Mouse (Mus musculus) left cerebral cortex, postnatal 36 days (tissue): ENCODE measurements at regions not wholly inside any gene's neighbourhood (a gene's known extent, or its start where the extent isn't known, plus 50 kb on each side); places are given as distances from the start of the nearest gene placed in this dataset.

Experiments
- DNase-seq, 2 experiments: peaks; one replicate each; pipeline ENCODE4 v3.0.0; 2021 to 2022; ENCODE audit warnings: low spot score in 2 of 2, mixed read lengths in 1 of 2
- intact Hi-C: fragments of 180-260 bp; cut with DNase I; formaldehyde crosslinking; loops from one replicate; pipeline ENCODE4 v1.15.1; 2025

DNA sequence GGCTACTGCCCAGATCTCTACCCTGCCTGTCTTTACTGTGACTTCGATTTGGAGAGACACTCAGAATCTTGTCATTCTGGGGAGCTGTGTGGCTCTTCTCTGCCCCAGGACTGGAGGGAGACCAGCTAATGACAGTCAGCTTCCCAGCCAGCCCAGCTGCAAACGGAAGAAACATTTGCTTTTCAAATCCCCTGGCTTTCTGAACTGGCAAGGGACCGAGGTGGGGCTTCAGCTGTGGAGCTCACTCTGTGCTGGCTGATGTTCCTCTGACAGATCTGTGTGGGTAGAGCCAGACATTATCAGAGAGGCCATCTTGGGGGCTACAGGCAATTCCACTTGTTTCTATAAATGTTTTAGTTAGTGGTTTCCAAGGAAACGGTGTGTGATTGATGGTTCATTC, 54.0 kb upstream of the Slc35f3 start:
- DNase-seq: no peak
- intact Hi-C loops: no loop called here
